Mouse (Mus musculus): ENCODE results near the gene Fcrls.

The Fcrls gene

GRCm38 (mm10) chr3:87263436-87263835 lies at the start of gene Fcrls:
TSS of gene Fcrls (minus strand) at chr3:87263738.
- DNase-seq (ENCODE audit: low read depth, low spot score): no peak

DNA sequence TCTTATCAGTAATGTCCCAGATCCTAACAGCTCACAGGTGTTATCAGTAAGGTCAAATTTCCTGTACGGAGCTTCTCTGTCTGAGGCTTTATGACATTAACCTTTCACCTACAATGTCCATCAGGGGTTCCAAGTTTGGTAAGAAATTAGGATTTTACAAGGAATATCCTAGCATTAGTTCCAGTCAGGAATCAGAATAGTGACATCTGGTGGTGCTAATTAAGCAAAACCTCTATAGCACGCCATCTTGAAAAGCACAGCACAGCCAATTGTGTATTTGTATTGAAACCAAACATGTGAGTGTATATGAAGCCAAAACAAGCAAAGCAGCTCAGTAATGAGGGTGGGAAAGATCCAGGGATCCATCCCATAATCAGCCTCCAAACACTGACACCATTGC lies 46.4 kb upstream of the Fcrls start:
- DNase-seq (ENCODE audit: low read depth, low spot score): no peak

DNA sequence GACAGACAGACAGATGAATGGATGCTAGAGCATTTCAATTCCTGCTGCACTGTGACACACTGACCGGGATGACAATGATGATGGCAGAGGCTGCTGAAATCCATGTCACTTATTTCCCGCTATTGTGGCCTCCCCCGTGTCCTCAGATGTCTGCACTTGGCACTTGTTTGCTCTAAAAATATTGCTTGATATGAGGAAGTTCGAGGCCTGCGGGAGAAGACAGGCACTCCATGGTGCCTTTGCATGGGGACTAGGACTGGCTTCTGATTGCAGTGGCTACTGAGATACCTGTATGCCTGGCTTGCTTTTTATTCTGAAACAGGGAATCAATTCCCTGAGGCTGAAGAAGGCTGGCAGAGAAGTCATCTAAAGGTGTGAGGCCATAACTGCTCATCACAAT lies 36.4 kb upstream of the Fcrls start:
- DNase-seq (ENCODE audit: low read depth, low spot score): no peak

DNA sequence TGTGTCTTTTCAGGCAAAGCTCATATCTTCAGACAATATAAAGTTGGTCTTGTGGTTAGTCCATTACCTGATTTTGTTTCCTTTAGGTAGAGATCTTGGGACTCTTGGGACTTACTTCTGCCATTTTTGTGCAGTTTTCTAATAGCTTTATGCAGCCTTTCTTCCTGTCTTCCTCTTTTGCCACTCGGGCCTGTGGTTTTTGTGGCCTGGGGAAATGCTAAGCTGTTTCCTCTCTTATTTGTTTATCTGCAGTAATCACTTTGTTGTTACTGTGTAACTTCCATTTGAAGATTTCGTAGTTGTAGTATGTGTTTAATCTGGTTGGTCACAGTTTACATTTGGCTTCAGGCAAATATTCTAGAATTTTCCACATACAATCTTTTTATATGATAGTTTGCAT lies 10.8 kb upstream of the Fcrls start:
- no peak for DNase-seq (ENCODE audit: low read depth, low spot score)

DNA sequence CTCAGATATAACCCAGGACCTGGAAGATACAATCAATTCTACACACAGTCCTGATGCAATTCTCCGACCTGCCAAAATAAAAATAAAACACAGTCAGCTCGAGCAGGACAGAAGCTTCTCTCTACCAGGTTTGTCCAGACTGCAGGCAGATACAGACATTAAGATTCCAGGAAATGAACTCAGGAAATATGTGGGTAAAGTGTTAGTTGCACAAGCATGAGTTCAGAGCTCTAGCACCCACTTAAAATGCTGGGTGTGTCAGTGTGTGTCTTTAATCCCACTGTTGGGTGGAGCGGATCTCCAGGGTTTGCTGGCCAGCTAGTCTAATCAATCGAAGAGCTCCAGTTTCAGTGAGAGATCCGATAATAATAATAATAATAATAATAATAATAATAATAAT lies 3.0 kb upstream of the Fcrls start:
- DNase-seq (ENCODE audit: low read depth, low spot score): no peak

DNA sequence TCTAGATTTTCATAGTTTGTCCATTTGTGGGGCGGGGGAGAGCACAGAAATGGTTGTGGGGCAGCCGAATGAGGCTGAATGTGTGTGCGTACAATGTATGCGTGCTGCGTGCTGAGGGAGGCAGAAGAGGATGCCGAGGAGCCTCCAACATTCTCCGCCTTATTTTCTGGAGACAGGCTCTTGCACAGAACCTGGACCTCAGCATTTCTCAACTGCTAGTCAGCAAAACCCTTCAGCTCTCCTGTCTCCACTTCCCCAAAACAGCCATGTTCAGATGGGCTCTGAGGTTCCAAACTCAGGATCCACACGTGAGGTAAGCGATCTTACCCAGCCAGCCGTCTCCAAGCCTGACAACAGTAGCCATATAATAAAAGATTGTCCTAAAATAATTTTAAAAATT lies 8.3 kb downstream of the Fcrls start:
- DNase-seq (ENCODE audit: low read depth, low spot score): no peak

GRCm38 (mm10) chr3:87249571-87249970 lies 14.0 kb downstream of the Fcrls start:
- no peak for DNase-seq (ENCODE audit: low read depth, low spot score)

GRCm38 (mm10) chr3:87247292-87247691 lies 16.2 kb downstream of the Fcrls start:
- no peak for DNase-seq (ENCODE audit: low read depth, low spot score)

DNA sequence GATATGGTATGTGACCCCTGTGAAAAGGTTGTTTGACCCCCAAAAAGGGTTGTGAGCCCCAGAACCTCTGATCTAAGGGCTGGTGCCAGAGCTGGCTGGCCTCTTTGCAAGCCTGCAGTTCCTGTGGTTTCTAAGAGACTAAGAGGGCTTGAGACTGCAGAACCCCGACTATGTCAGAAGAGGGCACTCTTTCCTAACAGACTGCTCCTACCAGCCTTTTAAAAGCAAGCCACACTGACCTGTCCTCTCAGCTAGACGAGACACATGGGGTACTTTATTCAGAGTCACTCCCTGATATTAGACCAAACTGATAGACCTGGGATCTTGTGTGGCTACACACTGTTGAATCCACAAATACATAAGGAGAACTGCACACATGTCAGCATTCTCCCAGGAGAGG lies 19.9 kb downstream of the Fcrls start:
- DNase-seq (ENCODE audit: low read depth, low spot score): peak; percentile 78

GRCm38 (mm10) chr3:87240909-87241308 lies 22.6 kb downstream of the Fcrls start:
- peak; percentile 65 for DNase-seq (ENCODE audit: low read depth, low spot score)

DNA sequence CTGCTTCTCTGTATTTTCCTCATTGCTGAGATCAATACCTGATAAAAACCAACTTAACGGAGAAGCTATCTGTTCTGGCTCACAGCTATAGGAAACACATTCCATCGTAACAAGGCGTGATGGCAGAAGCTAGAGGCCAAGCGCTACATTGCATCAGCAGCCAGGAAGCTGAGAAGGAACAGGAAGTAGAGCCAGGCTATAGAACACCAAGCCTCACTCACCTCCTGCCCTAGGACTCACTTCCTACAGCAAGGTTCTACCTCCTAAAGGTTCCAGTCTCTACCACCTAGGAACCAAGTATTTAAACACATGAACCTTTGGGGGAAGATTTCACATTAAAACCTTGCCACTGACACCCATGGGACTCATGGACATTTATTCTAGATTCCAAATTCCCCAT lies 39.9 kb downstream of the Fcrls start:
- no peak for DNase-seq (ENCODE audit: low read depth, low spot score)

DNA sequence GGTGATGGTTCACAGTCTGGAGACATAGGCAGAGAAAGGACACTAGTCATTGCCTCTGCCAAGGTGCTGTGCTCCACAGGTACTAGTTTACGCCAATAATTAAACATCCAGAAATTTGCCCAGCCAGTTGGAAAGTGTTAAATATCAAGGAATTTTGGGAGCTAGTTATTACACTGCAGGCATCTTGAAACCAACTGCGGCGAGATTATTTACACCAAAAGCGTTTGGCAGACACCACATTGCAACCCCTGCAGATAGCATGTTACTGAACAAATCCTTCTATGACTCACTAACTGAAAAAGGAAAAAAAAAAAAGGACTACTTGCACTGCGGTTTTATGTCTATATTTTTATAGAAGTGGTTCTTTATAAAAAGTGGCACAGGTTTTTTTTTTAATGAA lies 41.2 kb downstream of the Fcrls start:
- no peak for DNase-seq (ENCODE audit: low read depth, low spot score)

DNA sequence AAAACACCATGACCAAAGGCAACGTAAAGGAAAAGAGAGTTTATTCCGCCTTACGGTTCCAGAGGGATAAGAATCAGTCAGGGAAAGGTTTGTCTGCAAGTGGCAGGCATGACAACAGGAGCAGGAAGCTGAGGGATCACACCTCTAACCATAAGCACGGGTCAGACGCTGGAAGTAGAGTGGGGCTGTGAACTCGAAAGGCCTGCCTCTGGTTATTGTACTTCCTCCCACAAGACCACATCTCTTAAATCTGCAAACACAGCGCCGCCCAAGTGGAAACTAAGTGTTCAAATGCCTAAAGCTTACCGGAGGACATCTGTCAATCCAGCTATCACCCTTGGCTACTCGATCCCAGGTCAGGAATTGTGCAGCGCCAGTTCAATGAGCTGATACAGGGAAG lies 48.4 kb downstream of the Fcrls start:
- no peak for DNase-seq (ENCODE audit: low read depth, low spot score)

DNA sequence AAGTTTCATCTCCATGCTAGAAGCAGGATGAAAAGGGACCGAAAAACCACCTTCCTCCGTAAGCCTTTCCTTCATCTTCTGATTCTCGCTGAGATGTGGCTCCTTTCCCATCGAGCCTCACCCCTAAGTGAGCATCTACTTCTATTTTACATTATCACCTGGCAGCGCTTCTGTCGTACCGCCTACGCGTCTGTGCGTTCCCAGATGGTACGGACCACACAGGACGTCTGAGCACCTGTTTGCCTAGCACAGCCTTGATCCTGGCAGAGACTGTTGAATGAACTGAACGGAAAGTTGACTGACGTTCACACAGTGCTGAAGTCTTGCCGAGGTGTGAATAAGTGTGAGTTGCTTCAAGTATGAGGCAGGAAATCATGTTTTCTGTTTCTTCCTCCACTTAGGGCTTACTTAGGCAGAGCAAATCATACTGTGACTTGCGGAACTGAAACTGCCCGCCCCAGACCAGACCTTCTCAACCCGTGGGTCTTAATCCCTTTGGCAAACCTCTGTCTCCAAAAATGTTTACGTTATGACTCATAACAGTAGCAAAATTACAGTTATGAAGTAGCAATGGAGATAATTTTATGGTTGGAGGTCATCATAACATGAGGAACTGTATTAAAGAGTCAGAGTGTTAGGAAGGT lies 49.2 kb downstream of the Fcrls start:
- peak; percentile 39 for DNase-seq (ENCODE audit: low read depth, low spot score)

GRCm38 (mm10) chr3:87206336-87207075 lies 57.0 kb downstream of the Fcrls start:
- no peak for DNase-seq (ENCODE audit: low read depth, low spot score)
